Mouse (Mus musculus): ENCODE data around the gene Ciart. TPM values are rescaled to one million over a fixed set of nuclear protein-coding genes. Genes with fewer than 3 reads are reported as not detected.

The Ciart gene
- polyA plus RNA-seq, 1 experiment from 2014 or later = 4.3 TPM

- Histone ChIP-seq H3K27ac (replicated peaks) (no peak overlapping the region), H3K4me3 (no peak overlapping the region), H3K4me1 (no peaks in the 10 kb centered on the region), H3K9ac (replicated peaks) (no peak overlapping the region), H3K36me3 (no peaks in the 10 kb centered on the region), H3K27me3 (no peaks in the 10 kb centered on the region), H3K4me2 (replicated peaks) (no peak overlapping the region), H3K9me3 (no peaks in the 10 kb centered on the region)
- ATAC-seq (replicated peaks) = no peak
- WGBS = 93% methylated on average over 4 of the region's 4 CpGs
Measured at GRCm38 (mm10) chr3:95914706-95915105, 32.7 kb upstream of the Ciart start.

- Histone ChIP-seq H3K9ac (replicated peaks) (no peak overlapping the region), H3K4me1 (peaks cover 32% of the 10 kb centered on the region), H3K9me3 (no peaks in the 10 kb centered on the region), H3K36me3 (no peaks in the 10 kb centered on the region), H3K4me2 (replicated peaks) (no peak overlapping the region), H3K27me3 (peaks cover 5% of the 10 kb centered on the region; the same call in 1 of the 2 replicates), H3K27ac (replicated peaks) (no peak overlapping the region), H3K4me3 (no peak overlapping the region)
- ATAC-seq (replicated peaks) = no peak
- 37% methylated on average over 4 of the region's 4 CpGs for WGBS
Measured at GRCm38 (mm10) chr3:95907613-95908012, 25.6 kb upstream of the Ciart start.

- Histone ChIP-seq H3K4me2 (replicated peaks) (peak overlapping the region; percentile 66), H3K36me3 (no peaks in the 10 kb centered on the region), H3K27me3 (peaks cover 5% of the 10 kb centered on the region; the same call in 1 of the 2 replicates), H3K27ac (replicated peaks) (no peak overlapping the region), H3K4me1 (peaks cover 32% of the 10 kb centered on the region), H3K4me3 (peak overlapping the region; percentile 15), H3K9me3 (no peaks in the 10 kb centered on the region), H3K9ac (replicated peaks) (no peak overlapping the region)
- WGBS = under 1% methylated on average over 12 of the region's 12 CpGs
- ATAC-seq (replicated peaks) = no peak
Measured at GRCm38 (mm10) chr3:95906860-95907259, 24.8 kb upstream of the Ciart start.

- Histone ChIP-seq H3K9me3 (no peaks in the 10 kb centered on the region), H3K27me3 (peaks cover 5% of the 10 kb centered on the region; the same call in 1 of the 2 replicates), H3K4me1 (peaks cover 32% of the 10 kb centered on the region), H3K36me3 (no peaks in the 10 kb centered on the region), H3K9ac (replicated peaks) (no peak overlapping the region), H3K27ac (replicated peaks) (no peak overlapping the region), H3K4me3 (peak overlapping the region; percentile 37), H3K4me2 (replicated peaks) (peak overlapping the region; percentile 66)
- WGBS = under 1% methylated on average over 12 of the region's 12 CpGs
- ATAC-seq (replicated peaks) = no peak
Measured at GRCm38 (mm10) chr3:95905940-95906492, 24.0 kb upstream of the Ciart start.

- H3K9ac ChIP-seq (replicated peaks) = peak overlapping the region; percentile 34
- H3K9me3 ChIP-seq = no peaks in the 10 kb centered on the region
- H3K36me3 ChIP-seq = no peaks in the 10 kb centered on the region
- H3K27ac ChIP-seq (replicated peaks) = 0 out of 2 replicates have a peak overlapping the region, but pooled peaks have one; percentile 12
- H3K4me2 ChIP-seq (replicated peaks) = peak overlapping the region; percentile 66
- 0% methylated on average over 18 of the region's 18 CpGs for WGBS
- ATAC-seq (replicated peaks) = peak; percentile 39
- H3K4me3 ChIP-seq = peak overlapping the region; percentile 37
- peaks cover 5% of the 10 kb centered on the region; the same call in 1 of the 2 replicates for H3K27me3 ChIP-seq
- H3K4me1 ChIP-seq = peaks cover 32% of the 10 kb centered on the region
Measured at GRCm38 (mm10) chr3:95905146-95905939, 23.3 kb upstream of the Ciart start.

- peak; percentile 33 for ATAC-seq (replicated peaks)
- WGBS = under 1% methylated on average over 15 of the region's 15 CpGs
- no peaks in the 10 kb centered on the region for H3K36me3 ChIP-seq
- H3K4me2 ChIP-seq (replicated peaks) = peak within 1 kb of the TSS; percentile 66
- 0 out of 2 replicates have a peak within 1 kb of the TSS, but pooled peaks have one; percentile 12 for H3K27ac ChIP-seq (replicated peaks)
- H3K4me1 ChIP-seq = peaks cover 32% of the 10 kb centered on the region
- peak within 1 kb of the TSS; percentile 34 for H3K9ac ChIP-seq (replicated peaks)
- H3K9me3 ChIP-seq = no peaks in the 10 kb centered on the region
- peak within 1 kb of the TSS; percentile 37 for H3K4me3 ChIP-seq
- H3K27me3 ChIP-seq = peaks cover 5% of the 10 kb centered on the region; the same call in 1 of the 2 replicates
Measured at GRCm38 (mm10) chr3:95904568-95904967, 22.5 kb upstream of the Ciart start, which contains the start of gene Car14. Gene Car14 (minus strand): TSS chr3:95904691.

- WGBS = 3% methylated on average over 15 of the region's 15 CpGs
- peak overlapping the region; percentile 37 for H3K4me3 ChIP-seq
- H3K9ac ChIP-seq (replicated peaks) = peak overlapping the region; percentile 34
- peaks cover 5% of the 10 kb centered on the region; the same call in 1 of the 2 replicates for H3K27me3 ChIP-seq
- H3K27ac ChIP-seq (replicated peaks) = no peak overlapping the region
- no peak for ATAC-seq (replicated peaks)
- peaks cover 32% of the 10 kb centered on the region for H3K4me1 ChIP-seq
- H3K36me3 ChIP-seq = no peaks in the 10 kb centered on the region
- H3K9me3 ChIP-seq = no peaks in the 10 kb centered on the region
- peak overlapping the region; percentile 66 for H3K4me2 ChIP-seq (replicated peaks)
Measured at GRCm38 (mm10) chr3:95903753-95904502, 21.9 kb upstream of the Ciart start.

GRCm38 (mm10) chr3:95902643-95903042 lies 20.6 kb upstream of the Ciart start:
- H3K27me3 ChIP-seq = peaks cover 5% of the 10 kb centered on the region; the same call in 1 of the 2 replicates
- no peak overlapping the region for H3K27ac ChIP-seq (replicated peaks)
- no peaks in the 10 kb centered on the region for H3K9me3 ChIP-seq
- no peak overlapping the region for H3K4me3 ChIP-seq
- peaks cover 3% of the 10 kb centered on the region; the same call in 1 of the 2 replicates for H3K36me3 ChIP-seq
- WGBS = 25% methylated on average over 6 of the region's 6 CpGs
- ATAC-seq (replicated peaks) = no peak
- H3K4me1 ChIP-seq = peaks cover 32% of the 10 kb centered on the region
- no peak overlapping the region for H3K9ac ChIP-seq (replicated peaks)
- H3K4me2 ChIP-seq (replicated peaks) = no peak overlapping the region

- H3K9ac ChIP-seq (replicated peaks) = no peak overlapping the region
- ATAC-seq (replicated peaks) = no peak
Measured at GRCm38 (mm10) chr3:95902373-95902625, 20.2 kb upstream of the Ciart start.

GRCm38 (mm10) chr3:95901616-95902372 lies 19.7 kb upstream of the Ciart start:
- Histone ChIP-seq H3K27ac (replicated peaks) (no peak overlapping the region), H3K36me3 (peaks cover 6% of the 10 kb centered on the region; the same call in 1 of the 2 replicates), H3K27me3 (no peaks in the 10 kb centered on the region; the same call in 1 of the 2 replicates), H3K4me2 (replicated peaks) (no peak overlapping the region), H3K9ac (replicated peaks) (no peak overlapping the region), H3K4me3 (no peak overlapping the region), H3K9me3 (no peaks in the 10 kb centered on the region), H3K4me1 (peaks cover 31% of the 10 kb centered on the region)
- ATAC-seq (replicated peaks) = no peak
- 67% methylated on average over 9 of the region's 9 CpGs for WGBS

More at GRCm38 (mm10) chr3:95902373-95902625, 20.2 kb upstream of the Ciart start:
- H3K27ac ChIP-seq (replicated peaks) = no peak overlapping the region
- no peak overlapping the region for H3K4me3 ChIP-seq
- no peak overlapping the region for H3K4me2 ChIP-seq (replicated peaks)
- H3K9me3 ChIP-seq = no peaks in the 10 kb centered on the region
- H3K36me3 ChIP-seq = peaks cover 6% of the 10 kb centered on the region; the same call in 1 of the 2 replicates
- peaks cover 4% of the 10 kb centered on the region; the same call in 1 of the 2 replicates for H3K27me3 ChIP-seq
- peaks cover 32% of the 10 kb centered on the region for H3K4me1 ChIP-seq

GRCm38 (mm10) chr3:95899800-95900524 lies 17.9 kb upstream of the Ciart start:
- Histone ChIP-seq H3K4me1 (peaks cover 20% of the 10 kb centered on the region), H3K27me3 (no peaks in the 10 kb centered on the region; the same call in 1 of the 2 replicates), H3K9ac (replicated peaks) (no peak overlapping the region), H3K36me3 (peaks cover 6% of the 10 kb centered on the region; the same call in 1 of the 2 replicates), H3K4me3 (no peak overlapping the region), H3K27ac (replicated peaks) (no peak overlapping the region), H3K9me3 (no peaks in the 10 kb centered on the region), H3K4me2 (replicated peaks) (no peak overlapping the region)
- WGBS = 76% methylated on average over 13 of the region's 13 CpGs
- no peak for ATAC-seq (replicated peaks)
